Mouse (Mus musculus): ENCODE data around the gene Lancl1. TPM values are rescaled to one million over a fixed set of nuclear protein-coding genes. Genes with fewer than 3 reads are reported as not detected.

Lancl1 gene
- total and polyA plus RNA-seq, 3 experiments, result 29.3 to 50.3 TPM; not detected in 1

DNA sequence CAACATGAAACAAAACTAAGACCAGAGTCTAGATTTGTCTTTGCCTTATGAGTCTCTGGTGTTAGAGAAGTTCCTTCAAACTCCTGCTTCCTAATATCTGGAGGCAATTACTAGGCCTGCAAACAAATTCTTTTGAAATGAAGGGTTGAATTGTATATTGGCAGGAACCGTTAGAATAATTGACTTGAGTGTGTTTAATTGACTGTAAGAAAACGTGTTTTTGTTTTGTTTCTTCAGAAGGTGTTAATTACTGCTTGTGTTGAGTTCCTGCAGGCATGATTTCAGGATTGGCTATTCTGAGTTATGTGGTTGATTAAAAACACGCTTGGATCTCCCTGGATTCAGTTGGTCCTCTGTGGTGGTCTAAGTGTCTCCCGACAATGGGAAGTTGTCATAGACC, 14.0 kb upstream of the Lancl1 start:
- Histone ChIP-seq H3K36me3 (ENCODE audit: control insufficient read depth in 1 of 2, insufficient read depth in 2 of 2, low read length in 2 of 2) (no peaks in the 10 kb centered on the region), H3K27me3 (ENCODE audit: control insufficient read depth in 1 of 2, insufficient read depth in 2 of 2, low read length in 2 of 2) (no peaks in the 10 kb centered on the region; a peak in 2 of 4 replicates), H3K4me1 (ENCODE audit: control insufficient read depth in 1 of 2, insufficient read depth in 2 of 2, low read length in 2 of 2) (no peaks in the 10 kb centered on the region), H3K9me3 (replicated peaks; ENCODE audit: insufficient read depth, low read length) (no peaks in the 10 kb centered on the region), H3K9ac (ENCODE audit: control insufficient read depth, low read depth, low read length, poor library complexity, severe bottlenecking) (no peak overlapping the region), H3K79me2 (ENCODE audit: control insufficient read depth, insufficient read depth, low read length, poor library complexity) (no peaks in the 10 kb centered on the region), H3K27ac (ENCODE audit: control insufficient read depth, low read depth, low read length) (no peak overlapping the region), H3K4me3 (ENCODE audit: control insufficient read depth in 1 of 2, insufficient read depth in 1 of 2, low read depth in 2 of 2, low read length in 2 of 2) (no peak overlapping the region)
- TF ChIP-seq TBP (IDR thresholded peaks at IDR 0.05; ENCODE audit: low read depth, low read length) (no peak), TAL1 (IDR thresholded peaks at IDR 0.05; ENCODE audit: low read length) (no peak), ZMIZ1 (IDR thresholded peaks at IDR 0.05; ENCODE audit: low read depth, low read length) (no peak), CTCF (IDR thresholded peaks at IDR 0.05 in 2 of 3, conservative IDR thresholded peaks at IDR 0.05 in 1 of 3; ENCODE audit: control insufficient read depth in 1 of 3, insufficient read depth in 1 of 3, low read depth in 2 of 3, low read length in 3 of 3, poor library complexity in 1 of 3, severe bottlenecking in 1 of 3) (no peak), POLR2AphosphoS5 (IDR thresholded peaks at IDR 0.05; ENCODE audit: borderline replicate concordance, low read depth, low read length) (no peak), CHD1 (IDR thresholded peaks at IDR 0.05; ENCODE audit: low read depth, low read length) (no peak), UBTF (IDR thresholded peaks at IDR 0.05; ENCODE audit: borderline replicate concordance, insufficient read depth, low read depth, low read length) (no peak), HCFC1 (IDR thresholded peaks at IDR 0.05; ENCODE audit: low read depth, low read length) (no peak), MAX (IDR thresholded peaks at IDR 0.05; ENCODE audit: low read length) (no peak), TCF12 (IDR thresholded peaks at IDR 0.05; ENCODE audit: low read depth, low read length) (no peak), POLR2A (IDR thresholded peaks at IDR 0.05; ENCODE audit: control insufficient read depth in 1 of 2, insufficient read depth in 1 of 2, low read depth in 1 of 2, low read length in 2 of 2, poor library complexity in 1 of 2) (no peak), E2F4 (IDR thresholded peaks at IDR 0.05; ENCODE audit: borderline replicate concordance, low read depth, low read length) (no peak), RCOR1 (IDR thresholded peaks at IDR 0.05; ENCODE audit: low read depth, low read length) (no peak), RAD21 (IDR thresholded peaks at IDR 0.05; ENCODE audit: low read depth, low read length) (no peak), GATA1 (IDR thresholded peaks at IDR 0.05; ENCODE audit: low read depth, low read length) (no peak), USF1 (IDR thresholded peaks at IDR 0.05; ENCODE audit: low read depth, low read length) (no peak), EP300 (IDR thresholded peaks at IDR 0.05; ENCODE audit: low read depth in 1 of 2, low read length in 2 of 2) (no peak), MXI1 (IDR thresholded peaks at IDR 0.05; ENCODE audit: low read depth, low read length) (no peak), NRF1 (IDR thresholded peaks at IDR 0.05; ENCODE audit: insufficient read depth, low read depth, low read length, poor library complexity, severe bottlenecking) (no peak)
- DNase-seq (ENCODE audit: low read depth, low spot score), result no peak

DNA sequence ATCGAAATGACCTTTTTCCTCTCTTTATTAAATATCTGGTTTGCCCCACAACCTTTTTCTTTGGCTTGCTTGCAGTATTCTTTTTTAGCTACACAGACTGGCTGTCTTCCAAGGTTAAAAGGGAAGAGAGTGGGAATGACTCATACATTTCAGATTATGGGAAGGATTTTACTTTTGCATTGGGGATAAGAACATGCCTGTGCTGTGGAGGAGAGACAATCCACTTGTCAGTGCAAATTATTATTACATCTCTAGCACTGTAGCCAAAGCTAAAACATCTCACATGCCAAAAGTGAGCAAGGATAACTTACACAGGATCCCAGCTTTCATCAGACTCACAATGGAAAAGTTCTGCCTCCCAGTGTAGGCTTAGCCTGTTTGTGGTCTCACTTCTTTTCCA, 10.9 kb upstream of the Lancl1 start:
- no peak for TF ChIP-seq E2F4 (IDR thresholded peaks at IDR 0.05; ENCODE audit: borderline replicate concordance, low read depth, low read length)
- TF ChIP-seq JUND (IDR thresholded peaks at IDR 0.05; ENCODE audit: low read depth, low read length), result no peak
- no peak for TF ChIP-seq MAFK (IDR thresholded peaks at IDR 0.05; ENCODE audit: borderline replicate concordance, low read depth, low read length)
- no peak for TF ChIP-seq MEF2A (IDR thresholded peaks at IDR 0.05; ENCODE audit: extremely low read depth, insufficient replicate concordance, low read depth, low read length, poor library complexity, severe bottlenecking)
- no peak for TF ChIP-seq ZC3H11A (IDR thresholded peaks at IDR 0.05; ENCODE audit: low read depth, low read length)
- no peak for TF ChIP-seq SIN3A (IDR thresholded peaks at IDR 0.05; ENCODE audit: low read length)
- no peak for TF ChIP-seq RAD21 (IDR thresholded peaks at IDR 0.05; ENCODE audit: low read depth, low read length)
- no peak for TF ChIP-seq EP300 (IDR thresholded peaks at IDR 0.05; ENCODE audit: low read depth in 1 of 2, low read length in 2 of 2)
- no peak for TF ChIP-seq CTCF (IDR thresholded peaks at IDR 0.05 in 2 of 3, conservative IDR thresholded peaks at IDR 0.05 in 1 of 3; ENCODE audit: control insufficient read depth in 1 of 3, insufficient read depth in 1 of 3, low read depth in 2 of 3, low read length in 3 of 3, poor library complexity in 1 of 3, severe bottlenecking in 1 of 3)
- no peak for TF ChIP-seq USF1 (IDR thresholded peaks at IDR 0.05; ENCODE audit: low read depth, low read length)
- no peak for TF ChIP-seq TAL1 (IDR thresholded peaks at IDR 0.05; ENCODE audit: low read length)
- TF ChIP-seq HCFC1 (IDR thresholded peaks at IDR 0.05; ENCODE audit: low read depth, low read length), result no peak
- no peak for TF ChIP-seq ZKSCAN1 (IDR thresholded peaks at IDR 0.05; ENCODE audit: low read depth, low read length)
- no peak for TF ChIP-seq USF2 (IDR thresholded peaks at IDR 0.05; ENCODE audit: borderline replicate concordance in 1 of 2, insufficient read depth in 1 of 2, low read depth in 1 of 2, low read length in 2 of 2)
- no peaks in the 10 kb centered on the region; a peak in 2 of 4 replicates for H3K27me3 ChIP-seq (ENCODE audit: control insufficient read depth in 1 of 2, insufficient read depth in 2 of 2, low read length in 2 of 2)
- DNase-seq (ENCODE audit: low read depth, low spot score), result no peak
- no peak overlapping the region for H3K4me3 ChIP-seq (ENCODE audit: control insufficient read depth in 1 of 2, insufficient read depth in 1 of 2, low read depth in 2 of 2, low read length in 2 of 2)
- no peak overlapping the region for H3K9ac ChIP-seq (ENCODE audit: control insufficient read depth, low read depth, low read length, poor library complexity, severe bottlenecking)
- H3K4me1 ChIP-seq (ENCODE audit: control insufficient read depth in 1 of 2, insufficient read depth in 2 of 2, low read length in 2 of 2), result no peaks in the 10 kb centered on the region
- H3K79me2 ChIP-seq (ENCODE audit: control insufficient read depth, insufficient read depth, low read length, poor library complexity), result no peaks in the 10 kb centered on the region
- H3K9me3 ChIP-seq (replicated peaks; ENCODE audit: insufficient read depth, low read length), result no peaks in the 10 kb centered on the region
- no peak overlapping the region for H3K27ac ChIP-seq (ENCODE audit: control insufficient read depth, low read depth, low read length)
- no peaks in the 10 kb centered on the region for H3K36me3 ChIP-seq (ENCODE audit: control insufficient read depth in 1 of 2, insufficient read depth in 2 of 2, low read length in 2 of 2)

All from MEL (cell line).